Mouse (Mus musculus): Measurements from ENCODE around the gene Olfr776. TPM values are rescaled to one million over a fixed set of nuclear protein-coding genes. Genes with fewer than 3 reads are reported as not detected.
"Not testable (repeated sequence)": the region's sequence is repeated elsewhere in the genome, so short reads cannot be mapped to it uniquely, and the experiment has no call there.

Olfr776 gene
- not detected for total RNA-seq (2021)
- long read RNA-seq, experiment 1 = 0 reads
- long read RNA-seq, experiment 2 = 0 reads

- no peak for DNase-seq
Observed at GRCm38 (mm10) chr10:129258827-129259226, at the start of gene Olfr776. TSS of gene Olfr776 (plus strand) at chr10:129259127.

- DNase-seq = no peak
Observed at GRCm38 (mm10) chr10:129230737-129231136, 28.2 kb upstream of the Olfr776 start.

GRCm38 (mm10) chr10:129235904-129236303, 23.0 kb upstream of the Olfr776 start, which contains the start of gene Olfr774:
TSS of gene Olfr774 (plus strand) at chr10:129236204.
- no peak for DNase-seq

GRCm38 (mm10) chr10:129248112-129248511, 10.8 kb upstream of the Olfr776 start, which contains the start of gene Olfr775:
TSS of gene Olfr775 (plus strand) at chr10:129248412.
- DNase-seq = no peak

GRCm38 (mm10) chr10:129271081-129271535, 12.2 kb downstream of the Olfr776 start, which contains the start of gene Olfr777:
TSS of gene Olfr777 (minus strand) at chr10:129271485.
- DNase-seq = no peak

- DNase-seq = not testable (repeated sequence)
Observed at GRCm38 (mm10) chr10:129312973-129313372, 54.0 kb downstream of the Olfr776 start.

- DNase-seq = not testable (repeated sequence)
Observed at GRCm38 (mm10) chr10:129313521-129313920, 54.6 kb downstream of the Olfr776 start.

Other genes starting within 250 kb of the Olfr776 start
- not detected for gene Olfr763, start 248.3 kb upstream of the Olfr776 start, total RNA-seq (2021)
- gene Olfr764-ps1, start 219.2 kb upstream of the Olfr776 start, total RNA-seq (2021) = not detected
- gene Olfr765, start 209.1 kb upstream of the Olfr776 start, total RNA-seq (2021) = not detected
- gene Olfr766-ps1, start 190.2 kb upstream of the Olfr776 start, total RNA-seq (2021) = not detected
- not detected for gene Olfr767, start 176.2 kb upstream of the Olfr776 start, total RNA-seq (2021)
- not detected for gene Olfr768, start 159.8 kb upstream of the Olfr776 start, total RNA-seq (2021)
- not detected for gene Olfr769, start 141.3 kb upstream of the Olfr776 start, total RNA-seq (2021)
- not detected for gene Olfr770, start 120.1 kb upstream of the Olfr776 start, total RNA-seq (2021)
- not detected for gene Olfr771, start 94.4 kb upstream of the Olfr776 start, total RNA-seq (2021)
- not detected for gene Olfr772, start 81.2 kb upstream of the Olfr776 start, total RNA-seq (2021)
- not detected for gene Olfr773, start 71.7 kb upstream of the Olfr776 start, total RNA-seq (2021)
- not detected for gene Olfr774, start 22.9 kb upstream of the Olfr776 start, total RNA-seq (2021)
- not detected for gene Olfr775, start 10.7 kb upstream of the Olfr776 start, total RNA-seq (2021)
- not detected for gene Olfr777, start 12.4 kb downstream of the Olfr776 start, total RNA-seq (2021)
- gene Olfr780, start 59.0 kb downstream of the Olfr776 start, total RNA-seq (2021) = not detected
- not detected for gene Olfr781, start 69.7 kb downstream of the Olfr776 start, total RNA-seq (2021)
- gene Olfr782, start 89.7 kb downstream of the Olfr776 start, total RNA-seq (2021) = not detected
- not detected for gene Olfr784, start 125.0 kb downstream of the Olfr776 start, total RNA-seq (2021)
- gene Olfr785, start 146.3 kb downstream of the Olfr776 start, total RNA-seq (2021) = not detected
- gene Olfr786, start 168.2 kb downstream of the Olfr776 start, total RNA-seq (2021) = not detected
- gene Olfr787, start 202.7 kb downstream of the Olfr776 start, total RNA-seq (2021) = not detected
- not detected for gene Olfr788, start 211.9 kb downstream of the Olfr776 start, total RNA-seq (2021)
- not detected for gene Olfr789, start 225.6 kb downstream of the Olfr776 start, total RNA-seq (2021)
- not detected for gene Olfr790, start 239.4 kb downstream of the Olfr776 start, total RNA-seq (2021)